Mouse (Mus musculus): ENCODE data around the gene Calm4.

The Calm4 gene

GRCm38 (mm10) chr13:3861251-3861650 lies 23.7 kb downstream of the Calm4 start:
- DNase-seq (ENCODE audit: low read depth, low spot score) = no peak

- DNase-seq (ENCODE audit: low read depth, low spot score) = no peak
Observed at GRCm38 (mm10) chr13:3862325-3862724, 24.8 kb downstream of the Calm4 start.

GRCm38 (mm10) chr13:3862922-3863580 lies 25.5 kb downstream of the Calm4 start:
- no peak for DNase-seq (ENCODE audit: low read depth, low spot score)

GRCm38 (mm10) chr13:3865648-3866354 lies 28.2 kb downstream of the Calm4 start:
- DNase-seq (ENCODE audit: low read depth, low spot score) = no peak

GRCm38 (mm10) chr13:3866355-3867052 lies 28.9 kb downstream of the Calm4 start:
- no peak for DNase-seq (ENCODE audit: low read depth, low spot score)

- no peak for DNase-seq (ENCODE audit: low read depth, low spot score)
Observed at GRCm38 (mm10) chr13:3867158-3867557, 29.6 kb downstream of the Calm4 start.

GRCm38 (mm10) chr13:3869901-3870300 lies 32.3 kb downstream of the Calm4 start:
- DNase-seq (ENCODE audit: low read depth, low spot score) = no peak

GRCm38 (mm10) chr13:3872832-3873231 lies 35.3 kb downstream of the Calm4 start:
- no peak for DNase-seq (ENCODE audit: low read depth, low spot score)

GRCm38 (mm10) chr13:3876448-3876847 lies 38.9 kb downstream of the Calm4 start:
- DNase-seq (ENCODE audit: low read depth, low spot score) = no peak

GRCm38 (mm10) chr13:3877185-3877584 lies 39.6 kb downstream of the Calm4 start:
- DNase-seq (ENCODE audit: low read depth, low spot score) = no peak

GRCm38 (mm10) chr13:3877679-3878220 lies 40.2 kb downstream of the Calm4 start:
- no peak for DNase-seq (ENCODE audit: low read depth, low spot score)

- no peak for DNase-seq (ENCODE audit: low read depth, low spot score)
Observed at GRCm38 (mm10) chr13:3886663-3887062, 49.1 kb downstream of the Calm4 start.
